Mouse (Mus musculus) limb, embryonic 13.5 days (tissue): Measurements from ENCODE around the gene Cib3. TPM values are rescaled to one million over a fixed set of nuclear protein-coding genes. Genes with fewer than 3 reads are reported as not detected.
A peak's percentile ranks its signal among the peaks of the same experiment; 100 is the strongest.

Experiments used
- ATAC-seq: fragments of 200-750 bp; cut with Nextera tagmentation; 2 replicates; pipeline ENCODE4 v1.8.0; 2017; ENCODE audit warnings: low read depth, moderate number of reproducible peaks, moderate TSS enrichment; ENCODE audit not compliant: low FRiP score
- H3K27ac ChIP-seq: fragments of 300-500 bp; sonication (generic); 2 replicates; pipeline ENCODE4 v1.5.1; 2015; ENCODE audit warnings: inconsistent platforms, mild to moderate bottlenecking, moderate library complexity
- H3K27me3 ChIP-seq: fragments of 300-500 bp; sonication (generic); 2 replicates; pipeline ENCODE4 v1.6.1; 2015; ENCODE audit warnings: mild to moderate bottlenecking, inconsistent platforms
- H3K36me3 ChIP-seq: fragments of 300-500 bp; sonication (generic); 2 replicates; pipeline ENCODE4 v1.6.1; 2015; ENCODE audit warnings: inconsistent platforms, mild to moderate bottlenecking, moderate library complexity
- H3K4me1 ChIP-seq: fragments of 300-500 bp; sonication (generic); 2 replicates; pipeline ENCODE4 v1.6.1; 2015; ENCODE audit warnings: inconsistent platforms
- H3K4me2 ChIP-seq: fragments of 300-500 bp; sonication (generic); replicated peaks from 2 replicates; pipeline ENCODE4 v1.6.1; 2015; ENCODE audit warnings: inconsistent platforms, mild to moderate bottlenecking, moderate library complexity
- H3K4me3 ChIP-seq: fragments of 300-500 bp; sonication (generic); 2 replicates; pipeline ENCODE4 v1.5.1; 2015; ENCODE audit warnings: moderate library complexity, mild to moderate bottlenecking, inconsistent platforms
- H3K9ac ChIP-seq: fragments of 300-500 bp; sonication (generic); 2 replicates; pipeline ENCODE4 v1.6.1; 2015; ENCODE audit warnings: mild to moderate bottlenecking, inconsistent platforms
- H3K9me3 ChIP-seq: fragments of 300-500 bp; sonication (generic); 2 replicates; pipeline ENCODE4 v1.6.1; 2016; ENCODE audit warnings: inconsistent platforms
- WGBS: fragments of 180-500 bp; shearing (Covaris S2); methylation state at CpG from one replicate; pipeline ENCODE4 v1.1.7; 2015; 5-methylcytosine and 5-hydroxymethylcytosine counted together
- polyA plus RNA-seq: library from polyadenylated mRNA; unstranded; fragments of >200 nt; fragmentation: Nextera tagmentation; extraction: Ambion mirVana; gene quantifications from 2 replicates; pipeline ENCODE4 v1.2.1, GENCODE M21; 2015

Gene Cib3
- polyA plus RNA-seq, 1 experiment from 2014 or later = not detected

DNA sequence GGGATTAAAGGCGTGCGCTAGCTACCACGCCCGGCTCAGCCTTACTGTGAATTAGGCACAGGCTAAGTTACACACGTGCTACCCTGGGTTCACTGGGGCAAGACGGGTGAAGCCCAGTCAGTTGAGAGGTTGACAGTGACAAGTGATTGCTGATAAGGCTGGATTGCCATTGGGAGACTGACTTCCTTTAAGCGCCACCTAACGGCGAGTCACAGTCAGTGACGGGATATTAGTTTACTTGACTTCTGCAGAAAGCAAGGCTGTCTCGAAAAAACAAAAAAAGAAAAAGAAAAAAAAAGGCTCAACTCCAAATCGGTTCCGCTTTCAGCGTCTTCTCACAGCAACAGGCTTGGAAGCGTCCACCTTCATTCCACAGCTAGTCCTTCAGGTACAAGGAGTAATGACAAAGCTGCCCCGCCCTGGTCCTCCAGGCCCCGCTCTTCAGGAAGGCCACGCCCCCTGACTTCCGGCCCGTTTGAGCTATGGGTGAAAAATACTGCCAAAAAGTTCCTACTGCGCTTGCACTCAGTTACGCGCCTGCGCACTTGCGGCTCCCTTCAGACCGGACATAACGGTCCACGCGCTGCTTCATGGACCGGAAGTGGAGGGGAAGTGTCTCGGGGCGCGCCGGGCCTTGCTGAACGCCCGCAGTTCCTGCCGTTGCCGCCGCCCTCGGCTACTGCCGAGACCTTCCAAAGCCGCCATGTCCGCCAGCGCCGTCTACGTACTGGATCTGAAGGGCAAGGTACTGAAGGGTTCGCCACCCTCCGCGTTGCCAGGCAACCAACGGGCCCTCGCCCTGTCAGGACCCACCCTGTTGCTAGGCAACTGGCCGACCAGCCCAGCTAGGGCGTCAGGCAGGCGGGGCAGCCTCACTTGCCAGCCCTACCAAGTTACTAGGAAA lies 27.1 kb upstream of the Cib3 start, which contains the start of gene Ap1m1:
Ap1m1 (plus strand) TSS at position 520 of the 904 bp plus-strand sequence.
- Histone ChIP-seq H3K4me1 (peaks cover 15% of the 10 kb centered on the region), H3K9ac (peak within 1 kb of the TSS; percentile 71), H3K4me3 (peak within 1 kb of the TSS; percentile 63), H3K36me3 (peaks cover 12% of the 10 kb centered on the region), H3K9me3 (no peaks in the 10 kb centered on the region), H3K4me2 (peak within 1 kb of the TSS; percentile 73), H3K27me3 (no peaks in the 10 kb centered on the region), H3K27ac (peak within 1 kb of the TSS; percentile 94)
- peak; percentile 98 for ATAC-seq
- under 1% methylated on average over 54 of the region's 54 CpGs for WGBS

DNA sequence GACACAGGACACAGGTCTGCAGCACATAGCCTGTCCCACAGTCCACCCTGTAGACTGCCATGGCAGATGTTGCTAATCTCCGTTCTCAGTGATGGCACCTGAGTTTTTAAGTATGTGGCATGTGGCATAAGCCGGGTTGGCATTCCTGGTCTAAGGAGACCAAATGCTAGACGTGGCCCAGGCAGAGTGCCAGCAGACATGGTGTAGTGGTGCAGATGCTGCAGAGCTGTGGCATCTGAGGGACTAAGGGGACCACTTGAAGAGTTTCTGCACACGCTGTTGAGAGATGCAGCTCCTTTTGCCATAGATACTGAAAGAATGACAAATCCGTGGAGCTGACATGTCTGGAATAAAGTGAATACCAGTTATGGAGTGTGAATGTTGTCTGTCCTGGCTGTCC lies 10.0 kb upstream of the Cib3 start:
- H3K9ac ChIP-seq = no peak overlapping the region
- peaks cover 35% of the 10 kb centered on the region for H3K36me3 ChIP-seq
- 92% methylated on average over 5 of the region's 5 CpGs for WGBS

DNA sequence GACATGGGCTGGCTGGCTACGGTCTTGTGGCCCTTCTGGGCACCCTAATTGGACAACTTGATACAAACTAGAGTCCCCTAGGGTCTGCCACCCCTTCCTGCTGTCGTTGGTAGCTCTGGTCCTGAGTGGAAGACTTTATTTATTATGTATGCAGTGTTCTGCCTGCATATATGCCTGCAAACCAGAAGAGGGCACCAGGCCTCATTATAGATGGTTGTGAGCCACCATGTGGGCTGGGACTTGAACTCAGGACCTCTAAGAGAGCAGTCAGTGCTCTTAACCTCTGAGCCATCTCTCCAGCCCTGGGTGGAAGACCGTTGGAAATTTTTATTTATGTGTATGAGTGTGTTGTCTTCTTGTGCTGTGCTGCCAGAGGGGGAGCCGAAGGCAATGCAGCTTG lies 8.1 kb upstream of the Cib3 start:
- H3K36me3 ChIP-seq = peaks cover 35% of the 10 kb centered on the region
- peak overlapping the region; percentile 90 for H3K4me3 ChIP-seq
- WGBS = 84% methylated on average over 4 of the region's 4 CpGs
- H3K9me3 ChIP-seq = no peaks in the 10 kb centered on the region
- H3K27ac ChIP-seq = no peak overlapping the region
- H3K4me2 ChIP-seq = peak overlapping the region; percentile 88
- no peak overlapping the region for H3K9ac ChIP-seq
- no peak for ATAC-seq
- H3K27me3 ChIP-seq = no peaks in the 10 kb centered on the region
- H3K4me1 ChIP-seq = peaks cover 13% of the 10 kb centered on the region

More for the DNA sequence above, 10.0 kb upstream of the Cib3 start:
- H3K27ac ChIP-seq = no peak overlapping the region
- H3K4me3 ChIP-seq = no peak overlapping the region
- no peak overlapping the region for H3K4me2 ChIP-seq
- no peak for ATAC-seq
- no peaks in the 10 kb centered on the region for H3K9me3 ChIP-seq
- peaks cover 13% of the 10 kb centered on the region for H3K4me1 ChIP-seq
- no peaks in the 10 kb centered on the region for H3K27me3 ChIP-seq

DNA sequence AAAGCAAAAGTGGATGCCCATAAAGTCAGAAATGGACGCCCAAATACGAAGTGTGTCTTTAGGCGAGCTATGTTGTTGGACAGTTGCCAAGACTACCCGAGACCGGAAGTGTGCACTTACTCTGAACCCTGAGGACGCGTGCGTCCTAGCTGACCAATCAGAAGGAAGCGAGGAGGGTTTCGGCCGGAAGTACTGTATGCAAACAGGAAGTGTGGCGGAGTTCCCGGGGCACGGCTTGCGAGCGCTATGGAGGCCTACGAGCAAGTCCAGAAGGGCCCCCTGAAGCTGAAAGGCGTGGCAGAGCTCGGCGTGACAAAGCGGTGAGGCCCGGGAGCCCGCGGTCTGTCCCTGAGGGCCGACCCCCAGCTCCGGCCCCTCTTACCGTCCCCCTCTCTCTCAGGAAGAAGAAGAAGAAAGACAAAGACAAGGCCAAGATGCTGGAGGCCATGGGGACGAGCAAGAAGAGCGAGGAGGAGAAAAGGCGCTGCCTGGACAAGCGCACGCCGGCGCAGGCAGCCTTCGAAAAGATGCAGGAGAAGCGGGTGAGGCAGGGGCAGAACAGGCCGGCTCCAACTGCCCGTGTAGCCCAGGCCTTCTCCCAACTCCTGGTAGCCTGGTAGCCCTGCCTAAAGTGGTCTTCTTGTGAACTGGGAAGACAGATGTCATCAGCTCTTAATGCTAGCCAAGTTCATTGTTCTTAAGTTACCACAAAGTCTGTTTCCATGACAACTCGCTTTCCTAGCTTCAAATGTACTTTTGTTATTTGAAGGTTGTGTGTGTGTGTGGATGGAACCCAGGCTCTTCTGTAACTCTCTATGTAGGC lies 7.1 kb upstream of the Cib3 start, which contains the start of gene Fam32a:
Fam32a (plus strand) TSS at position 190 of the 823 bp plus-strand sequence.
- no peaks in the 10 kb centered on the region for H3K9me3 ChIP-seq
- 15% methylated on average over 39 of the region's 39 CpGs for WGBS
- ATAC-seq = peak; percentile 97
- peak within 1 kb of the TSS; percentile 90 for H3K4me3 ChIP-seq
- peaks cover 13% of the 10 kb centered on the region for H3K4me1 ChIP-seq
- peak within 1 kb of the TSS; percentile 82 for H3K9ac ChIP-seq
- peak within 1 kb of the TSS; percentile 74 for H3K27ac ChIP-seq
- H3K27me3 ChIP-seq = no peaks in the 10 kb centered on the region
- peak within 1 kb of the TSS; percentile 88 for H3K4me2 ChIP-seq
- peaks cover 35% of the 10 kb centered on the region for H3K36me3 ChIP-seq

DNA sequence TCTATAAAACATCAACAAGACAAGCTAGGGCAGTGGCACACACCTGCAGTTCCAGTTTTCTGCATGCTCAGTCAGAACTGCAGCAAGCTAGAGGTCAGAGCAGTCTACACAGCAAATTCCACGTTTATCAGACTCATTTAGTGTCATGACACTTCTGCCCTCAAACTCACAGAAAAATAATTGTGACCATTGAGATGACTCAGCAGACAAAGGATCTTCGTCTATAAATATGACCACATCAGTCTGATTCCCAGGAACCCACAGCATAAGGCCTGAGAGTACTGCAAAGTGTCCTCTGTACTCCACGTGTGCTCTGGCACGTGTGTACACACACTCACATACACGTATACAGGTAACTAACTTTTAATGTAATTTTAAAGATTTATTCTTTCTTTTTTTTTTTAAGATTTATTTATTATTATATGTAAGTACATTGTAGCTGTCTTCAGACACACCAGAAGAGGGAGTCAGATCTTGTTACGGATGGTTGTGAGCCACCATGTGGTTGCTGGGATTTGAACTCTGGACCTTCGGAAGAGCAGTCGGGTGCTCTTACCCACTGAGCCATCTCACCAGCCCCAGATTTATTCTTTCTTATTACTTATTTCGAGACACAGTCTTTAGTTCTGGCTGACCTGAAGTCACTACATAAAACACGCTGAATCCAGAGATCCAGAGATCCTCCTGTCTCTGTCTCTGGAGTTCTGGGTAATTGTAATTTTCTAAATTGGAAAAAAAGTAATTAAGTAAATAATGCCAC lies 6.3 kb upstream of the Cib3 start:
- peak overlapping the region; percentile 90 for H3K4me3 ChIP-seq
- no peak overlapping the region for H3K27ac ChIP-seq
- peaks cover 13% of the 10 kb centered on the region for H3K4me1 ChIP-seq
- H3K27me3 ChIP-seq = no peaks in the 10 kb centered on the region
- 81% methylated on average over 10 of the region's 10 CpGs for WGBS
- peak overlapping the region; percentile 88 for H3K4me2 ChIP-seq
- no peak; the same call in 1 of the 2 replicates for ATAC-seq
- no peak overlapping the region for H3K9ac ChIP-seq
- H3K36me3 ChIP-seq = peaks cover 31% of the 10 kb centered on the region
- H3K9me3 ChIP-seq = no peaks in the 10 kb centered on the region

DNA sequence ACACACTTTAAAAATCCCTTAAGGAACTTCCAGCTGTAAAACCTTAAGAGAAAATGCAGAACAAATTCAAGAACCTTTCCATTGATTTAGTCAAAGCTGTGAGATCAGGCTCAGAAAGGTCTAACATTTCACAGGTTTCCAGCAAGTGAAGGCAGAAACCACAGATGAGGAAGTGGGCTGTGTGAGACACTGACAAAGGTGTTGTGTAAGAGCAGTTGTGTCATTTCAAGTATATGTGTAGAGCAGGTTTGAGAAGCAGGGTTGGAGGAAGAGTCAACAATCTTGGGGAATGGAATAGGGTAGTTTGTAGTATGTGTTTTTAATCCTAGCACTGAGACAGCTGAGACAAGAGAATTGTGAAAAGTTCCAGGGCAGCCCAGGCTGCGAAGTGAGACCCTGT lies 3.2 kb upstream of the Cib3 start:
- no peak overlapping the region for H3K4me2 ChIP-seq
- 36% methylated on average over 1 of the region's 1 CpGs for WGBS
- no peaks in the 10 kb centered on the region for H3K9me3 ChIP-seq
- no peak for ATAC-seq
- no peak overlapping the region for H3K27ac ChIP-seq
- no peaks in the 10 kb centered on the region for H3K27me3 ChIP-seq
- H3K9ac ChIP-seq = no peak overlapping the region
- no peak overlapping the region for H3K4me3 ChIP-seq
- H3K4me1 ChIP-seq = peaks cover 8% of the 10 kb centered on the region
- 0 out of 2 replicates have a peak, but pooled peaks cover under 1% of the 10 kb centered on the region for H3K36me3 ChIP-seq

DNA sequence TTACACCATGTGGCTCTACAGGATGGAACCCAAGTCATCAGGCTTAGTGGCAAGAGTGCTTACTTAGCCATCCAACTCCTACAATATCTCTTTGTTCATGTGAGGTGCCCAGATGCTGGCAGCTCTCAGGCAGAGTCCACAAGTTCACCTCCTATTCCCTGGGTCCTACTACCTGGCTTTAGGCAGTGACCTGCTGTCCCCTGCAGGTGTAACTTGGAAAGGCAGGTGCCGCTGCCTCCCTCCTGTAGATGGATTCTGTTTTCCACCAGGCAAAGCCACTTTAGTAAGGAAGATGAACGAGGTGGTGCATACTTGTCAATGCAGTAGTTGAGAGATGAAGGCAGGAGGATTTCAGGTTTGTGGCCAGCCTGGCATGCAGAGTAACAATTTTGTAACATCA lies 2.4 kb upstream of the Cib3 start:
- Histone ChIP-seq H3K9ac (no peak overlapping the region), H3K4me3 (no peak overlapping the region), H3K4me2 (no peak overlapping the region), H3K27me3 (no peaks in the 10 kb centered on the region), H3K4me1 (no peaks in the 10 kb centered on the region), H3K27ac (no peak overlapping the region), H3K36me3 (no peaks in the 10 kb centered on the region), H3K9me3 (no peaks in the 10 kb centered on the region)
- no peak for ATAC-seq
- 29% methylated on average over 2 of the region's 2 CpGs for WGBS

DNA sequence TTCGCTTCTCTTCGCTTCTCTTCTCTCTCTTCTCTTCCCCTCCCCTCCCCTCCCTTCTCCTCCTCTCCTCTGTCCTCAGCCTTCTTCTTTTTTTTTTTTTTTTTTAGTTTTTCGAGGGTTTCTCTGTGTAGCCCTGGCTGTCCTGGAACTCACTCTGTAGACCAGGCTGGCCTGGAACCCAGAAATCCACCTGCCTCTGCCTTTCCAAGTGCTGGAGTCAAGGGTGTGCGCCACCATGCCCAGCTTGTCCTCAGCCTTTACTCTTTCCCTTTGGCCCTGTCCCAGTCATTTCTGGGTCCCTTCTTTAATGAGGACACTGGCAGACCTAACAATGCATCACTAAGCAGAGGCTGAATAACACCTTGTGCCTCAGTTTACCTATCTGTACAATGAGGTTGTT lies 899 bp upstream of the Cib3 start, which contains the start of gene Gm11034:
Gm11034 (minus strand) TSS at position 101 of the 400 bp plus-strand sequence.
- H3K9ac ChIP-seq = no peak within 1 kb of the TSS
- H3K27ac ChIP-seq = no peak within 1 kb of the TSS
- H3K4me1 ChIP-seq = no peaks in the 10 kb centered on the region
- no peaks in the 10 kb centered on the region for H3K9me3 ChIP-seq
- no peaks in the 10 kb centered on the region for H3K27me3 ChIP-seq
- H3K4me2 ChIP-seq = no peak within 1 kb of the TSS
- ATAC-seq = no peak
- WGBS = 83% methylated on average over 4 of the region's 4 CpGs
- no peaks in the 10 kb centered on the region for H3K36me3 ChIP-seq
- H3K4me3 ChIP-seq = no peak within 1 kb of the TSS

DNA sequence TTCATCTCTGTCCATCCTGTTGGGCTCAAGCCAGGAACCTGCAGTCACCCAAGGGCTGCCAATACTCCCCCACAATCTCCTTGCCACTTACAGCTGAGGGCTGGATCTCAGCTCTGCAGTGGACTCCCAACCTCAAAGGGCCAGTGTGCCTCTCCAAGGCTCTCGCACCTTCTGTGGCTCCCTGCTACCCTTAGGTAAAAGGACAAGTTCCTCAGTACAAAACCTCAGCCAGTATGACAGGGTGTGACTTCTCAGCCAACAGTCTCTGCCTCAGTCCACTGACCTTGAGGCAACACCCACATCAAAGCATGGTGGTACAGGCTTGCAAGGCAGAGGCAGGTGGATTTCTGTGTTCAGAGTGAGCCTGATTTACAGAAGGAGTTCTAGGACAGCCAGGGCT lies 791 bp downstream of the Cib3 start:
- ATAC-seq = no peak
- 79% methylated on average over 1 of the region's 1 CpGs for WGBS

DNA sequence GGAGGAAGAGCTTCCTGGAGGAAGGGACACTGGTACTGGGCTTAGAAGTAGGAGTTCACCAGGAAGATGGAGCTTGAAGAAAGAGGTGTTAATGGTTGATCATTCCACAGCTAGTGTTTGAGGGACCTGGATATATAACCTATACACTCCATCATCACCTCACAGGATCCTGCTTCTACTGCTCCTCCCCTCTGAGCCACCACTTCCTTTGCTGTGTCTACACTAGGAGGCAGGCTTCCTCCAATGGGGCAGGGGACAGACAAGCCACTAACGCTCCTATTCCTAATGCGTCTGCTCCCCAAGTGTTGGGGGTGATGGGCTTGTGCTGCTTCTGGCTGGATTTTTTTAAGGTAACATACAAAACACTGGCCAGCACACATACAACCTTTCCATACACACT lies 1.9 kb downstream of the Cib3 start:
- WGBS = 50% methylated on average over 2 of the region's 2 CpGs
- no peaks in the 10 kb centered on the region for H3K36me3 ChIP-seq
- no peak overlapping the region for H3K4me3 ChIP-seq
- H3K4me2 ChIP-seq = no peak overlapping the region
- H3K9ac ChIP-seq = no peak overlapping the region
- H3K27me3 ChIP-seq = no peaks in the 10 kb centered on the region
- no peaks in the 10 kb centered on the region for H3K4me1 ChIP-seq
- H3K27ac ChIP-seq = no peak overlapping the region
- no peaks in the 10 kb centered on the region for H3K9me3 ChIP-seq
- no peak for ATAC-seq

More for the DNA sequence above, 791 bp downstream of the Cib3 start:
- H3K36me3 ChIP-seq = no peaks in the 10 kb centered on the region
- no peak overlapping the region for H3K9ac ChIP-seq
- no peaks in the 10 kb centered on the region for H3K9me3 ChIP-seq
- no peak overlapping the region for H3K4me2 ChIP-seq
- no peaks in the 10 kb centered on the region for H3K4me1 ChIP-seq
- H3K4me3 ChIP-seq = no peak overlapping the region
- H3K27ac ChIP-seq = no peak overlapping the region
- no peaks in the 10 kb centered on the region for H3K27me3 ChIP-seq

DNA sequence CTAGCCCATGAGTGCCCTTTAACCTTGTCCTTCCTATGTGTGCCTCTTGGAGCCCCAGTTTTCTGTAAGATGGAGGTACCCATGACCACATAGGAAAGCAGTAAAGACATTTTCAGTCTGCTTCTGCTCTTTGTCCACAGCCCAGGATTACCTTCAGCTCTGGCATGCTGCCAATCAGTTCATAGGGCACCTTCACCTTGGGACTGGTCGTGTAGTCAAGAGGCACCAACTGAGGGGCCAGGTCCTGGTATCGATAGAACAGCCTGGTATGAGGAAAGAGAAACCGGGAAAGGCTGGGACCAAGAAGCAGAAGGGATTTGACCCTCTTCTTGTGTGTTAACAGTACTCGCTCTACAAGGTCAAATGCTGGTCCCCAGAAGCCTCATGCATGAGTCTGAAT lies 2.4 kb downstream of the Cib3 start:
- Histone ChIP-seq H3K36me3 (no peaks in the 10 kb centered on the region), H3K27me3 (no peaks in the 10 kb centered on the region), H3K4me3 (no peak overlapping the region), H3K9ac (no peak overlapping the region), H3K4me1 (no peaks in the 10 kb centered on the region), H3K9me3 (no peaks in the 10 kb centered on the region), H3K4me2 (no peak overlapping the region), H3K27ac (no peak overlapping the region)
- ATAC-seq = no peak
- 75% methylated on average over 4 of the region's 4 CpGs for WGBS
